Mouse (Mus musculus) kidney, postnatal 0 days (tissue): Measurements from ENCODE around the gene Marveld2. TPM values are rescaled to one million over a fixed set of nuclear protein-coding genes. Genes with fewer than 3 reads are reported as not detected.

Source experiments
- ATAC-seq: fragments of 200-750 bp; cut with Nextera tagmentation; replicated peaks from 2 replicates; pipeline ENCODE4 v1.8.0; 2017; ENCODE audit warnings: low read depth, moderate number of reproducible peaks, moderate TSS enrichment, moderate library complexity; ENCODE audit not compliant: low FRiP score
- DNase-seq: peaks from one replicate; pipeline ENCODE4 v3.0.0-alpha.2; 2016; ENCODE audit warnings: low spot score
- H3K27ac ChIP-seq: fragments of 300-500 bp; sonication (generic); 2 replicates; pipeline ENCODE4 v1.5.1; 2014; ENCODE audit warnings: mild to moderate bottlenecking
- H3K27me3 ChIP-seq: fragments of 300-500 bp; sonication (generic); 2 replicates; pipeline ENCODE4 v1.6.1; 2014; ENCODE audit warnings: low read length, mixed read lengths; ENCODE audit not compliant: insufficient read depth
- H3K36me3 ChIP-seq: fragments of 300-500 bp; sonication (generic); 2 replicates; pipeline ENCODE4 v1.6.1; 2014; ENCODE audit warnings: low read length, mixed read lengths; ENCODE audit not compliant: insufficient read depth
- H3K4me1 ChIP-seq: fragments of 300-500 bp; sonication (generic); replicated peaks from 2 replicates; pipeline ENCODE4 v1.6.1; 2014; ENCODE audit warnings: antibody characterized with exemption, low read length, mixed read lengths; ENCODE audit not compliant: insufficient read depth
- H3K4me2 ChIP-seq: fragments of 300-500 bp; sonication (generic); 2 replicates; pipeline ENCODE4 v1.6.1; 2014; ENCODE audit warnings: mild to moderate bottlenecking, low read length, moderate library complexity, mixed read lengths
- H3K4me3 ChIP-seq: fragments of 300-500 bp; sonication (generic); replicated peaks from 2 replicates; pipeline ENCODE4 v1.5.1; 2014; ENCODE audit warnings: low read depth, low read length
- H3K9ac ChIP-seq: fragments of 300-500 bp; sonication (generic); 2 replicates; pipeline ENCODE4 v1.6.1; 2014; ENCODE audit warnings: low read depth, low read length
- H3K9me3 ChIP-seq: fragments of 300-500 bp; sonication (generic); replicated peaks from 2 replicates; pipeline ENCODE4 v1.6.1; 2016; ENCODE audit warnings: low read length, inconsistent platforms, mixed read lengths
- CTCF ChIP-seq: IDR thresholded peaks from 2 replicates; pipeline ENCODE4 v1.5.1; 2016; ENCODE audit warnings: antibody characterized with exemption, low read depth, mild to moderate bottlenecking, moderate library complexity
- WGBS: fragments of 180-500 bp; shearing (Covaris S2); extraction: QIAGEN DNeasy Blood & Tissue Kit; methylation state at CpG from one replicate; pipeline ENCODE4 v1.1.7; 2014; 5-methylcytosine and 5-hydroxymethylcytosine counted together
- polyA plus RNA-seq: library from polyadenylated mRNA; unstranded; fragments of >200 nt; fragmentation: Nextera tagmentation; extraction: Ambion mirVana; gene quantifications from 2 replicates; pipeline ENCODE4 v1.2.1, GENCODE M21; 2015

Marveld2 gene
- polyA plus RNA-seq, 1 experiment from 2014 or later = 17.0 TPM

DNA sequence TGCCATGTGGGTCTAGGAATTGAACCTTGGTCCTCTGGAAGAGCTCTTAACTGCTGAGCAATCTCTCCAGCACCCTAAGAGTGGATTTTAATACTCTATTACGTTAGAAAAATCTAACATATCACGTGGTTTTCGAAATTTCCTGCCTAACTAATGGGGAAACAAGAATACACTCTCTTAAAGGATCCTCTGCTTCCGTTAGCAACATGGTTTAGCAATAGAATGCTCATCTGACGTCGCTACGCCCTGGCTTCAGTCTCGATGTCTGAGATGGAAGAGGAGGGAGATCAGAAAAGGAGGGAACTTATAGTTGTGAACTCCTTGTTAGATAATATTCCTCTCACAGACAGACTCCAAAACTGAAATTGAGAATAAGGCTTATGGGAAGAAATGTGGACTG is 31.5 kb upstream of the Marveld2 start:
- no peaks in the 10 kb centered on the region for H3K9me3 ChIP-seq

DNA sequence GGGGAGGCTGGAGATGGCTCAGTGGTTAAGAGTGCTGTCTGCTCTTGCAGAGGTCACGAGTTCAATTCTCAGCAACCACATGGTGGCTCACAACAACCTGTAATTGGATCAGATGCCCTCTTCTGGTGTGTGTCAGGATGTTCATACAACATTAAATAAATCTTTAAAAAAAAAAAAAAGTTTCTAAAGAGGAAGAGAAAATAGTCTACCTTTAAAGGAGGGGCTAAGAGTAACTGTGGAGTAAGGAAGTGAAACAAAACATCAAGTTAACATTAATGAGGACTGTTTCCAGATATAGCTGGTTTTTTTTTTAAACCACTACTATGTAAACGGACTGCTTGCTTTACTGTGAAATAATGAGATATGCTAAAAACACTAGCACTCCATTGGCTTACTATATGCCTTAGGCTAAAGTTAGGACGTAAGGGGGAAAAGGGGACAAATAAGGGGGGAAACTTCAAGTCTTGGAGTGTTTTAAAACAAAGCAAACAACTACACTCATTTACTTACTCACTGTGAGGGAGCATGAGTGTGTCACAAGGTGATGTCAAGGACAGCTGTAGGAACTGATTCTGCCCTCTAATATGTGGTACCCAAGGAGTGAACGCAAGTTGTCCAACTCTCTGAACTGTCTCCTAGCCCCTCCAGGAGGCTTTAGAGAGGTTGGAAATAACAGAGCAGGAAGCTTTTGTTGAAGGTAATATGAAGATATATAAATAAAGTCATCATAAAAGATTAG is 25.9 kb upstream of the Marveld2 start:
- Histone ChIP-seq H3K4me2 (no peak overlapping the region), H3K9me3 (no peaks in the 10 kb centered on the region), H3K36me3 (peaks cover 32% of the 10 kb centered on the region), H3K4me3 (no peak overlapping the region), H3K27ac (no peak overlapping the region), H3K4me1 (no peaks in the 10 kb centered on the region), H3K9ac (no peak overlapping the region), H3K27me3 (no peaks in the 10 kb centered on the region)
- WGBS = 86% methylated on average over 4 of the region's 4 CpGs
- DNase-seq = no peak
- no peak for ATAC-seq
- no peak for TF ChIP-seq CTCF

More for the DNA sequence above, 31.5 kb upstream of the Marveld2 start:
- DNase-seq (no peak), ATAC-seq (no peak)
- WGBS = 92% methylated on average over 8 of the region's 8 CpGs
- TF ChIP-seq CTCF = no peak
- Histone ChIP-seq H3K27ac (no peak overlapping the region), H3K4me3 (no peak overlapping the region), H3K27me3 (no peaks in the 10 kb centered on the region), H3K9ac (no peak overlapping the region), H3K36me3 (peaks cover 21% of the 10 kb centered on the region; the same call in 1 of the 2 replicates), H3K4me2 (no peak overlapping the region), H3K4me1 (peaks cover 4% of the 10 kb centered on the region)

DNA sequence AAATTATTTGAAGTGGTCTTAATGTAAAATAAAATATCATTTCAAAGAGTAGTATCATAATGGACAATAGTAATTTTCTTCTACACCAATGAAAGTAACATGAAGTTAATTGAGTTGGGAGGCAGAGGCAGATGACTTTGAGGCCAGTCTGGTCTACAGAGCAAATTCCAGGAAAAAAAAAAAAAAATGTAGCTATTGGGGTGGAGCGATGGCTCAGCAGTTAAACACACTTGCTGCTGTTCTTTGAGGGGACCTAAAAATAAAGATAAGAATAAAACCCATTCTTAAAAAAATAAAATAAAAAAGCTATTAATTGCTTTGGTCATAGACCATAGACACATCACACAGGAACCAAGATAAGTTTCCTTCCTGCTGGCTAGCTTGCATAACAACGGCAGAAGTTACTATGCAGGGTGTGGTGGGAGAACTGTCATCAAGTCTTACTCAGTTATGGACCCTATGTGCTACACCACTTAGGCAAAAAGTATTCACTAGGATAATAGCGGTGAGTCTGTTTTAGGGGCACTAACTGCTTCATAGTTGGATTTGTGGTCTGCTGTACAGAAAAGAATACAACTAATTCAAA is 17.4 kb upstream of the Marveld2 start:
- Histone ChIP-seq H3K4me3 (no peak overlapping the region), H3K27me3 (no peaks in the 10 kb centered on the region), H3K9ac (no peak overlapping the region), H3K27ac (no peak overlapping the region), H3K36me3 (peaks cover 37% of the 10 kb centered on the region), H3K4me1 (no peaks in the 10 kb centered on the region), H3K4me2 (no peak overlapping the region), H3K9me3 (no peaks in the 10 kb centered on the region)
- DNase-seq = no peak
- no peak for TF ChIP-seq CTCF
- ATAC-seq = no peak
- 96% methylated on average over 3 of the region's 3 CpGs for WGBS

DNA sequence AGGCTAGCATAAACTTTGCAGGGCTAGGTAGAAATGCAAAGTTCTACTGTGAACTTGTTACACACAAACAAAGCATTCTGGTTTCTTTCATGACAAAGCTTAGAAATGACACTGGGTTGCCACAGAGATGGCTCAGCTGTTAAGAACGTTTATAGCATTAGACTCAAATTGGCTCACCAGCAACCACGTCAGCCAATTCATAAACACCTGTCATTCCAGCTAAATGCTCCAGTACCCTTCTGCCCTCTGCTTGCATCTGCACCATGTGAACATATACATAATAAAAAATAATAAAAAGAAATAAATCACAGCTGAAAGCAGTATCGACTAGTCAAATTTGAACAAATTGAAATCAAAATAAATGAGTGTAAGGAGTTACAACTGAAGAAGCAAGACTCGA is 5.5 kb upstream of the Marveld2 start:
- H3K9ac ChIP-seq = no peak overlapping the region
- H3K4me2 ChIP-seq = no peak overlapping the region
- no peaks in the 10 kb centered on the region for H3K4me1 ChIP-seq
- peaks cover 25% of the 10 kb centered on the region; the same call in 1 of the 2 replicates for H3K36me3 ChIP-seq
- 84% methylated on average over 4 of the region's 4 CpGs for WGBS
- no peaks in the 10 kb centered on the region for H3K9me3 ChIP-seq
- H3K27ac ChIP-seq = no peak overlapping the region
- no peak for TF ChIP-seq CTCF
- no peaks in the 10 kb centered on the region for H3K27me3 ChIP-seq
- ATAC-seq (no peak), DNase-seq (no peak)
- no peak overlapping the region for H3K4me3 ChIP-seq

DNA sequence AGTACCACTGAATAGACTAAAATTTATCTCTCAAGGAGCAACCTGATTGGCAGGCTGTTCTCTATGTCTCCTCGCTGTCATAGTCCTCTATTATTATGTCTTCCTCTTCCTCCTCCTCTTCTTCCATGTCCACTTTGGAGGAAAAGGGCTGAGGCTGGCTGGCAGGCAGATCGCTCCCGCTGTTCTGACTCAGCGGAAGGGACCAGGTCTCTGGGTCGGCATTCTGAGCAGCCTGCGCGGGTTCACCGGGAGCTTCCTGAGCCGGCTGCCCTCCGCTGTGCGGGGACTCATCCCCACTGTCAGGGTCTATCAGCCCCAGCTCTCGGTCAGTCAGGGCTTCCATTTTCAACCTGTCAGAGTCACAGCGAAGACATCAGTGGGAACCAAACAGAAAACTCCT is 812 bp upstream of the Marveld2 start:
- WGBS = 86% methylated on average over 13 of the region's 13 CpGs
- no peak overlapping the region for H3K27ac ChIP-seq
- DNase-seq (no peak), ATAC-seq (no peak)
- no peak overlapping the region for H3K4me2 ChIP-seq
- H3K9me3 ChIP-seq = no peaks in the 10 kb centered on the region
- TF ChIP-seq CTCF = no peak
- no peak overlapping the region for H3K9ac ChIP-seq
- no peaks in the 10 kb centered on the region for H3K4me1 ChIP-seq
- H3K4me3 ChIP-seq = no peak overlapping the region
- peaks cover 13% of the 10 kb centered on the region; the same call in 1 of the 2 replicates for H3K36me3 ChIP-seq
- no peaks in the 10 kb centered on the region for H3K27me3 ChIP-seq

DNA sequence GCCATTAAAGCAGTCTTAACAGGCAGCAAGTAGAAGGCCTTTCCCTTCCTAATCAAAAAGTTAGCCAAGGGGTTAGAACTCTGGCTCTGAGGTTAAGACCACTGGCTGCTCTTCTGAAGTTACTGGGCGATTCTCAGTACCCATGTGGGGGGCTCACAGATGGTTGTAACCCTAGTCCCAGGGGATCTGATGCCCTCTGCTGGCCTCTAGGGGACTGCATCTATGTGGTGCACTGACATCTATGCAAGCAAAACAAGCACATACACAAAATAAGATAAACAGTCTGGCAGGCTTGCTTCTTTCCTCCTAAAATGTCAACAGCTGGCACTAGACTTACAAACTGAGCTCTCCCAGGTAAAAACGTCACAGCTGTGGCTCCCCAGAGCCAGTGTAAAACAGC is 3.9 kb downstream of the Marveld2 start:
- H3K36me3 ChIP-seq = 0 out of 2 replicates have a peak, but pooled peaks cover 2% of the 10 kb centered on the region
- TF ChIP-seq CTCF = peak; percentile 37; the same call in 1 of the 2 replicates
- H3K27ac ChIP-seq = no peak overlapping the region
- WGBS = 68% methylated on average over 2 of the region's 2 CpGs
- no peak overlapping the region for H3K4me3 ChIP-seq
- no peaks in the 10 kb centered on the region for H3K9me3 ChIP-seq
- DNase-seq = no peak
- no peaks in the 10 kb centered on the region for H3K27me3 ChIP-seq
- ATAC-seq = no peak
- H3K9ac ChIP-seq = no peak overlapping the region
- H3K4me2 ChIP-seq = no peak overlapping the region
- no peaks in the 10 kb centered on the region for H3K4me1 ChIP-seq
